ENCODE assay signal across 11 mouse cellular contexts in genomic region chr17:32904414-32904813, GRCm38 (mm10). TPM values are rescaled to one million over a fixed set of nuclear protein-coding genes. Genes with fewer than 3 reads are reported as not detected.
DNase-seq lines count a peak whose midpoint lies in the region; TF ChIP-seq lines count a peak whose summit lies in the region.
"Had no signal": no experiment of that assay in that cellular context is flagged by ENCODE, and none has a peak within 500 bp of the region (broad histone marks: within the 10 kb centered on the region; RNA-seq: fewer than 3 reads in every experiment).

No protein-coding gene starts in this region.

- H3K27ac ChIP-seq in kidney, adult 2 months (ENCODE audit: insufficient read depth, low read depth, low read length): no peak overlapping the region
- H3K27ac ChIP-seq in CH12.LX (ENCODE audit: insufficient read depth, low read depth): no peak overlapping the region
- H3K27ac ChIP-seq: embryonic facial prominence, embryonic 13.5 days; hindbrain, embryonic 10.5 days; lung, embryonic 15.5 days had no signal

- H3K4me2 ChIP-seq in CH12.LX (ENCODE audit: insufficient read depth, low read depth, poor library complexity, severe bottlenecking): no peak overlapping the region
- H3K4me2 ChIP-seq: lung, embryonic 15.5 days had no signal

- DNase-seq in kidney, adult 2 months: no peak
- no peak for DNase-seq in kidney, adult 8-10 months
- DNase-seq in 416B (ENCODE audit: low read depth) (peak; percentile 55), CH12.LX (ENCODE audit: extremely low read depth) (peak; percentile 45)
- peak; percentile 33 for DNase-seq in embryo, embryonic 10.5 days (ENCODE audit: low spot score)
- no peak for DNase-seq in spleen, postnatal 14 days (ENCODE audit: low spot score in 2 of 2)
- no peak for DNase-seq in urinary bladder, postnatal 4 days (ENCODE audit: low spot score in 2 of 2)
- no peak for DNase-seq in layer of hippocampus, adult 18-20 months (ENCODE audit: low spot score in 2 of 2)

- WGBS in kidney, adult 2 months: 59% methylated on average over 2 of the region's 2 CpGs

- in situ Hi-C loops in CH12.LX (cut with MboI; ENCODE audit: low pct_ligation_motif_present, low pct_unique_long_range_greater_than_20kb, low sequenced_read_pairs): no loop called here

- TF ChIP-seq POLR2A in kidney, adult 2 months (IDR thresholded peaks at IDR 0.05; ENCODE audit: low read depth, low read length): no peak
- TF ChIP-seq POLR2A in CH12.LX (IDR thresholded peaks at IDR 0.05; ENCODE audit: low read depth, low read length): no peak

- H3K36me3 ChIP-seq in kidney, adult 2 months (ENCODE audit: control insufficient read depth, insufficient read depth, low read length): no peaks in the 10 kb centered on the region
- H3K36me3 ChIP-seq in CH12.LX (replicated peaks in 1 of 2; ENCODE audit: control insufficient read depth in 1 of 2, insufficient read depth in 1 of 2, low read length in 1 of 2): no peaks in the 10 kb centered on the region
- H3K36me3 ChIP-seq: embryonic facial prominence, embryonic 13.5 days; hindbrain, embryonic 10.5 days; lung, embryonic 15.5 days had no signal

- H3K4me1 ChIP-seq in kidney, adult 2 months (ENCODE audit: control insufficient read depth, insufficient read depth, low read length): no peaks in the 10 kb centered on the region
- peaks cover 0 to 4% of the 10 kb centered on the region in 2 experiments; a peak in 2 of 4 replicates for H3K4me1 ChIP-seq in CH12.LX (ENCODE audit: control insufficient read depth in 1 of 2, insufficient read depth in 2 of 2)
- H3K4me1 ChIP-seq: embryonic facial prominence, embryonic 13.5 days; lung, embryonic 15.5 days had no signal

- TF ChIP-seq RAD21 in CH12.LX (IDR thresholded peaks at IDR 0.05; ENCODE audit: low read depth, low read length): peak; percentile 62

- H3K4me3 ChIP-seq in kidney, adult 2 months (ENCODE audit: insufficient read depth, low read depth, low read length): no peak overlapping the region
- H3K4me3 ChIP-seq in CH12.LX (replicated peaks in 1 of 3; ENCODE audit: low read depth in 2 of 3, low read length in 2 of 3, poor library complexity in 1 of 3): no peak overlapping the region
- H3K4me3 ChIP-seq: embryonic facial prominence, embryonic 13.5 days; hindbrain, embryonic 10.5 days; lung, embryonic 15.5 days had no signal

- H3K9me3 ChIP-seq in CH12.LX (replicated peaks; ENCODE audit: low read length): no peaks in the 10 kb centered on the region
- H3K9me3 ChIP-seq: embryonic facial prominence, embryonic 13.5 days; hindbrain, embryonic 10.5 days; lung, embryonic 15.5 days had no signal

- H3K79me2 ChIP-seq in CH12.LX (replicated peaks; ENCODE audit: control insufficient read depth, extremely low read depth, insufficient read depth, poor library complexity, severe bottlenecking): no peaks in the 10 kb centered on the region

- no peak overlapping the region for H3K9ac ChIP-seq in CH12.LX (ENCODE audit: insufficient read depth, low read depth)
- H3K9ac ChIP-seq: embryonic facial prominence, embryonic 13.5 days; lung, embryonic 15.5 days had no signal

- H3K27me3 ChIP-seq in kidney, adult 2 months (replicated peaks; ENCODE audit: control insufficient read depth, insufficient read depth, low read length): no peaks in the 10 kb centered on the region
- peaks cover 16% of the 10 kb centered on the region for H3K27me3 ChIP-seq in CH12.LX (replicated peaks)

- no peak for TF ChIP-seq EP300 in CH12.LX (IDR thresholded peaks at IDR 0.05; ENCODE audit: low read length)

- peak; percentile 46 for TF ChIP-seq CTCF in kidney, adult 2 months (conservative IDR thresholded peaks at IDR 0.05; ENCODE audit: insufficient read depth, insufficient read length, low read depth, low read length)
- TF ChIP-seq CTCF in CH12.LX (conservative IDR thresholded peaks at IDR 0.05 in 1 of 2, IDR thresholded peaks at IDR 0.05 in 1 of 2; ENCODE audit: low read depth in 2 of 2, low read length in 2 of 2): peak; percentile 16 to 71; a peak in 2 of 4 replicates

- dilution Hi-C loops in CH12.LX (cut with MboI; ENCODE audit: extremely low pct_ligation_motif_present, extremely low pct_unique_long_range_greater_than_20kb, low sequenced_read_pairs): no loop called here

TF ChIP-seq in CH12.LX, 34 proteins besides CTCF, POLR2A, EP300 and RAD21:
- TF ChIP-seq NRF1 (IDR thresholded peaks at IDR 0.05; ENCODE audit: low read depth, low read length): no peak
- TF ChIP-seq E2F4 (IDR thresholded peaks at IDR 0.05; ENCODE audit: insufficient replicate concordance, low read depth, low read length): no peak
- TF ChIP-seq GABPA (IDR thresholded peaks at IDR 0.05; ENCODE audit: insufficient replicate concordance, low read depth, low read length): no peak
- TF ChIP-seq SMC3 (IDR thresholded peaks at IDR 0.05; ENCODE audit: low read depth, low read length): peak; percentile 57
- no peak for TF ChIP-seq CHD2 (IDR thresholded peaks at IDR 0.05; ENCODE audit: low read length)
- TF ChIP-seq IRF4 (IDR thresholded peaks at IDR 0.05; ENCODE audit: low read depth, low read length): 0 out of 2 replicates have a peak, but pooled peaks have one; percentile 18
- TF ChIP-seq ZMIZ1 (IDR thresholded peaks at IDR 0.05; ENCODE audit: low read depth, low read length): no peak
- TF ChIP-seq TCF12 (IDR thresholded peaks at IDR 0.05; ENCODE audit: low read depth, low read length): no peak
- TF ChIP-seq ZC3H11A (IDR thresholded peaks at IDR 0.05; ENCODE audit: low read depth, low read length): 0 out of 2 replicates have a peak, but pooled peaks have one; percentile 4
- TF ChIP-seq CHD1 (IDR thresholded peaks at IDR 0.05; ENCODE audit: low read depth, low read length): no peak
- TF ChIP-seq BHLHE40 (IDR thresholded peaks at IDR 0.05; ENCODE audit: low read depth, low read length): peak; percentile 56; the same call in 1 of the 2 replicates
- no peak for TF ChIP-seq POLR2AphosphoS2 (IDR thresholded peaks at IDR 0.05; ENCODE audit: low read depth, low read length)
- TF ChIP-seq MYC (IDR thresholded peaks at IDR 0.05; ENCODE audit: low read depth, low read length): peak; percentile 44; the same call in 1 of the 2 replicates
- TF ChIP-seq ZNF384 (IDR thresholded peaks at IDR 0.05; ENCODE audit: low read depth, low read length): no peak
- TF ChIP-seq ETS1 (conservative IDR thresholded peaks at IDR 0.05; ENCODE audit: low read depth, low read length): no peak
- no peak for TF ChIP-seq SIN3A (IDR thresholded peaks at IDR 0.05; ENCODE audit: low read length)
- TF ChIP-seq KAT2A (IDR thresholded peaks at IDR 0.05; ENCODE audit: insufficient replicate concordance, low read length): no peak
- TF ChIP-seq MAZ (IDR thresholded peaks at IDR 0.05; ENCODE audit: low read depth, low read length): no peak
- TF ChIP-seq PAX5 (IDR thresholded peaks at IDR 0.05; ENCODE audit: low read length): no peak
- TF ChIP-seq USF2 (conservative IDR thresholded peaks at IDR 0.05; ENCODE audit: low read depth, low read length): no peak
- no peak for TF ChIP-seq ELF1 (IDR thresholded peaks at IDR 0.05; ENCODE audit: low read depth, low read length)
- no peak for TF ChIP-seq HCFC1 (IDR thresholded peaks at IDR 0.05; ENCODE audit: low read depth, low read length)
TF ChIP-seq in CH12.LX: peak in this region for 5.

RNA-seq across cellular contexts. Expression of gene Cyp4f14, which starts 12.7 kb away (rescaled TPM):
- polyA plus RNA-seq in kidney, adult 2 months (2012; rRNA removed): 4.5 and 7.5 TPM in 2 replicates
- total RNA-seq in CH12.LX (2012; rRNA removed): not detected in 2 replicates
- total RNA-seq in CH12.LX (2014; rRNA removed): not detected in 2 replicates
- not detected in 2 replicates for polyA plus RNA-seq in CH12.LX (2012; ENCODE audit: insufficient read length, low read depth)
- total RNA-seq in layer of hippocampus, adult 18-20 months (2021): 1 to 10 TPM; 4.3 to 5.5 TPM
- polyA plus RNA-seq: embryonic facial prominence, embryonic 13.5 days; hindbrain, embryonic 10.5 days; lung, embryonic 15.5 days had no signal

RNA-seq across cellular contexts. Expression of gene Zfp870, which starts 13.0 kb away (rescaled TPM):
- polyA plus RNA-seq in kidney, adult 2 months (2012; rRNA removed): 1.1 and 1.4 TPM in 2 replicates
- total RNA-seq in CH12.LX (2012; rRNA removed) (3.4 and 3.5 TPM in 2 replicates), CH12.LX (2014; rRNA removed) (5.8 and 6.4 TPM in 2 replicates)
- polyA plus RNA-seq in CH12.LX (2012; ENCODE audit: insufficient read length, low read depth): 8.6 and 10.4 TPM in 2 replicates
- total RNA-seq in layer of hippocampus, adult 18-20 months (2021): 10 to 100 TPM in 1 of 2 experiments, 1 to 10 TPM in 1; 9.9 to 11.1 TPM

RNA-seq across cellular contexts. Expression of gene Cyp4f13, which starts 42.8 kb away (rescaled TPM):
- 61.5 and 67.2 TPM in 2 replicates for polyA plus RNA-seq in kidney, adult 2 months (2012; rRNA removed)
- 13.1 and 18.6 TPM in 2 replicates for total RNA-seq in CH12.LX (2012; rRNA removed)
- 9.7 and 11.9 TPM in 2 replicates for total RNA-seq in CH12.LX (2014; rRNA removed)
- polyA plus RNA-seq in CH12.LX (2012; ENCODE audit: insufficient read length, low read depth): 12.2 and 18.5 TPM in 2 replicates
- total RNA-seq in layer of hippocampus, adult 18-20 months (2021): 10 to 100 TPM; 20.9 to 23.1 TPM

Comparison
In these comparisons a context has a peak if more than half of its experiments do, and no peak if none do; other contexts are left out.
1. DNase-seq: peak in 416B (single experiment), CH12.LX (single experiment) and embryo, embryonic 10.5 days (single experiment); none in kidney, adult 2 months (single experiment), kidney, adult 8-10 months (0 of 2), spleen, postnatal 14 days (0 of 2), urinary bladder, postnatal 4 days (0 of 2) and layer of hippocampus, adult 18-20 months (0 of 2).
2. RNA of gene Cyp4f14, which starts 12.7 kb away (total RNA-seq): 4.3 to 5.5 TPM in layer of hippocampus, adult 18-20 months; not detected in CH12.LX; every median in the first group is over 4 times any median in the second.